Mouse (Mus musculus): ENCODE data around the gene Ppm1j.

Ppm1j gene

GRCm38 (mm10) chr3:104782061-104782681, 1.3 kb downstream of the Ppm1j start:
- in situ Hi-C loops (cut with MboI, MseI), result loop anchor here (5.0 to 10.0 kb wide), 4 partner anchors 75 to 280 kb away; partner anchors contain the start of genes Cttnbp2nl (in 1 of the 2) and Wnt2b (in 1 of the 2)

DNA sequence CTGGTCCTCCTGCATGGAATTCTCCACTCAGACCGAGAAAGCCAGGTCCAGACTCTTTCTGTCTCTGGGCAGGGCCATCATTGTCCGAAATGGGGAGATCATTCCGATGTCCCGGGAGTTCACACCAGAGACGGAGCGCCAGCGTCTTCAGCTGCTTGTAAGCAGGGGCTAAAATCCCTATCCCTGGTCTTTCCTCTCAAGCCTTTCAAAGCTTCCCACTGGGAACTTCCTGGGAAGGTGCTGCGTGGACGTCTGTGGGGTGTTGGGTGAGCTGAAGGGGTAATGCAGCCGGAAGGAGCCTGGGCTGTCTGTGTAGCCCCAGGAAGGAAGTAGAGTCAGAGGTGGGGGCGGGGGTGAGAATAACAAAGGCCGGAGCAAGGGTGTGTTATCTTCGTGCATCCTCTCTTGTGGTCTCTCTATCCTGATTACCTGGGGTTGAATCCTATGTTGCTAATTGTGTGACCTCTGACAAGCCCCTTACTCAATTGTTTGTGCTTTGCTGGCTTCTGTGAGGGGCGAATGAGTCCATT, 3.2 kb downstream of the Ppm1j start:
- in situ Hi-C loops (cut with MboI, MseI), result loop anchor here (5.0 to 10.0 kb wide), 4 partner anchors 73 to 278 kb away; partner anchors contain the start of genes Cttnbp2nl (in 1 of the 2) and Wnt2b (in 1 of the 2)

DNA sequence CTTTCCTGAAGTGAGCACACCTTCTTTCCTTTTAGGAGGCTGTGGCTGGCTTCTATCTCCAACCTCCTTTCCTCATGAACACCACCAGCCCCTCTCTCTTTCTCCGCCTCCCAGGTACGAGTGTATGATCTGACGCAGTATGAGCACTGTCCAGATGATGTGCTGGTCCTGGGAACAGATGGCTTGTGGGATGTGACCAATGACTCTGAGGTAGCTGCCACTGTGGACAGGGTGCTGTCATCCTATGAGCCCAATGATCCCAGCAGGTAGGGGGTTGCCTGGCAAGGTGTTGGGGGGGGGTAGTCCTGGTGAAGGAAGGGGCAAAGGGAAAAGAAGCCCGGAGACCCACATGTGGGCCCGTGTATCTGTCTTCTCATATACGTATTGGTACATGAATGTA, 4.4 kb downstream of the Ppm1j start:
- in situ Hi-C loops (cut with MboI, MseI), result loop anchor here in 1 of 2 experiments (10.0 kb wide), 2 partner anchors 180 to 270 kb away; partner anchors contain the start of genes Cttnbp2nl and Wnt2b

DNA sequence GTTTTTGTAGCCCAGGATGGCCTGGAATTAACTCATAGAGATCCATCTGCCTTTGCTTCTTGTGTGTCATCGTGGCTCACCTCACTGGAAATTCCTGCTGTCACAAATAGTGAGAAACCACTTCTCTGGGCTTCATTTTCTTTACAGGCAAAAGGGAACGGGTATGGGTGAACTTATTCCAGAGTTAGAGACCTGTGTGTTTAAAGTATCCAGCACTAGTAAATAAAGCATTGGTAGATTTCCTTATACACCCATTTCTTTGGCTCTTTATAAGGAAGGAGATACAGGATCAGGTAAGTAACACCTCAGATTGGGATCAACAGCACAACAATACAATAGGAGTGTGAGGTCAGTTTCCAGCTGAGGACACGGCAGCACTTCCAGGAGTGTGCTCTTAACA, 7.2 kb downstream of the Ppm1j start, which contains the start of gene Rhoc:
Gene Rhoc, plus strand, starts transcription at position 301 of the 400 bp plus-strand sequence.
- in situ Hi-C loops (cut with MboI, MseI), result loop anchor here in 1 of 2 experiments (10.0 kb wide), 2 partner anchors 177 to 267 kb away; partner anchors contain the start of genes Cttnbp2nl and Wnt2b

GRCm38 (mm10) chr3:104788561-104789311, 7.9 kb downstream of the Ppm1j start:
- in situ Hi-C loops (cut with MboI, MseI), result loop anchor here in 1 of 2 experiments (10.0 kb wide), 2 partner anchors 176 to 266 kb away; partner anchors contain the start of genes Cttnbp2nl and Wnt2b

DNA sequence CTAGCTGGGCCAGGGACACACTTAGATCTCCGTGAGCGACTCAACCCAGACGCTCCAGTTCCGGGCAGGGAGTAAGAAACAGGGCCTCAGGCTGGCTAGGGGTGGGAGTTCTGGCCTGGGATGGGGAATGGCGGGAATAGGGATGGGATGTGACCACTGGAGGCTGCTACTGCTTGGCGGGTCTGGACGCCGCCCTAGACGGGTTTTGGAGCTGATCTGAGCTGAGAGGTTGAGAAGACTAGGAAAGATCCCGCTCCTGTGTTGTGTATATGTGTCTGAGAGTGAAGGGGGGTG, 8.4 kb downstream of the Ppm1j start:
- in situ Hi-C loops (cut with MboI, MseI), result loop anchor here in 1 of 2 experiments (10.0 kb wide), 2 partner anchors 176 to 266 kb away; partner anchors contain the start of genes Cttnbp2nl and Wnt2b

DNA sequence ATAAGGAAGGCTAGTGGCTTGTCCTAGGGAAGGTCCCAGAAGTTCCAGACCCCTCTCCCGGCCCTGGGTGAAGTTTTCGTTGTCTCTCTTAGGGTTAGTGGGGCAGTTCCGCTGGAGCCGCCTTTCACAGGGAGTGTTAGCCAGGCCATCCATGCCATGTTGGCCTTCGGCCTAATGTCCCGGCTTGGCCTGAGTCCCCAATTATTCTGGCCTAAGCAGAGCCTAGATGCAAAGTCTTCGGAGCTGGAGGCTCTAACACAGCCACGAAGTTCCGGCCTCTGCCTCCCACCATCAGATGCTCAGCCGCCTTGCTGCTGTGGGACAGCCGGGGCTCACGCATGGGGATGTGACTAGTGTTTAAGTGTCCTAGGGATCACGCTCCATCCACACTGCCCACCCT, 9.0 kb downstream of the Ppm1j start:
- in situ Hi-C loops (cut with MboI, MseI), result loop anchor here in 1 of 2 experiments (10.0 kb wide), 2 partner anchors 175 to 265 kb away; partner anchors contain the start of genes Cttnbp2nl and Wnt2b

DNA sequence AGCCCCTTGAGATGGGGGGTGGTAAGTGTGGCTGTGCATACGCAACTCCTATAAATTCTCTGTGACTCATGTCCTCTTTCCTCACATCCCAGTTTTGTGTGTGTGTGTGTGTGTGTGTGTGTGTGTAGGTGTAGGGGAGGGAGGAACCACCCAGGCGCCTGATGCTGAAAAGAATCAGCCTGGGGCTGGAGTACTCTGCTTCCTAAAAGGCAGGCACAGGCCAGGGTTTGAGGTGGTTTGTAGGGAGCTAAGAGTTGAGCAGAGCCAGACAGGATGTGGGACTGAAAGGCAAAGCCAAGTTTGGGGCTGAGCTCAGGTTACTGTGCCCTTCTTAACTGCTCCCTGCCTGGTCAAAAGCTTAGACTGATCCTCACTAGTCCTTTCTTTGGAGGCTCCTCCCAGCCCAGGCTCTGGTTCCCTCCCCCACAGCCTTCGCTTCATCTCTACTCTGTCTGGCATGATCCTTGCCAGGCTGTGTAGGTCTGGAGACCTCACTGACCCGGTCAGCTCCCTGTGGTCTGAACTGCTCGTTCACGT, 9.6 kb downstream of the Ppm1j start:
- in situ Hi-C loops (cut with MboI, MseI), result no loop called here

GRCm38 (mm10) chr3:104791017-104791416, 10.2 kb downstream of the Ppm1j start:
- in situ Hi-C loops (cut with MboI, MseI), result no loop called here

GRCm38 (mm10) chr3:104791671-104792070, 10.8 kb downstream of the Ppm1j start:
- in situ Hi-C loops (cut with MboI, MseI), result no loop called here

GRCm38 (mm10) chr3:104792360-104793270, 11.8 kb downstream of the Ppm1j start:
- in situ Hi-C loops (cut with MboI, MseI), result no loop called here

DNA sequence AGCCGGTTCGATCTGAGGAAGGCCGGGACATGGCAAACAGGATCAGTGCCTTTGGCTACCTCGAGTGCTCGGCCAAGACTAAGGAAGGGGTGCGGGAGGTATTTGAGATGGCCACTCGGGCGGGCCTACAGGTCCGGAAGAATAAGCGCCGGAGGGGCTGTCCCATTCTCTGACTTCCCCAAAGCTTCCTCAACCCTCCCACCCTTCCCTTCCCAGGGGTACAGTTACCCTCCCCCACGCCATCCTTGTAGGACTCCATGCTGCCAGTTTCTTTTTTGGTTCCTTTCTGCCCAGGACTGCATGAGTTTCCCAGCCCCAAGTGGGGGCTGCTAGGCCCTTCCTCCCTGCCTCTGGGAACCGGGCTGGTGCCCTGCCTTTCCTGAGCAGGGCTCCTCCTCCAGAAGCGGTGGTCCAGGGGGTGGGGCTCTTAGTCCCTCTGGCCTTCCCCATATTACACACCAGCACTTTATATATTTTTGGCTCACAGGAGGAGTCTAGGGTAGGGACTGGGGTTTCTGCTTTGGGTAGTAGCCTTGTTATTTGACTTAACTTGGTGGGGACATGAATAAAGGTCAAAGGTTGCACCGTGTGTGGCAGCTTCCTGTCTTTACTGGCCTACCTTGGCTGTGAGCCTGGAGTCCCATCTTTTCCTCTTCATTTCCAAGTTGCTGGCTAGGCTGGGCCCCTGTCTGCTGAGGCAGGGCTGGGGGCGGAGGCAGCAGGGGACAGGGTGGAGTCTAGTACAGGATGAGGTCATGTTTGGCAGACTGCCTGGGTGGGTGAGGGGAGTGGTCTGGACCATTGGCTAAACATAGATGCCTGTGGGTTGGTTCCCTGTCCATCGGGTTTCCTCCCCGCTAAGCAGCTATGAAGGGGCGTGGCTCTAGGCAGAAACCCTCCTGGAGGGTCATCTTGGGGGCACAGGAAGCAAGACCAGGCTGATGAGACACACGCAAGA, 13.3 kb downstream of the Ppm1j start:
- in situ Hi-C loops (cut with MboI, MseI), result no loop called here

DNA sequence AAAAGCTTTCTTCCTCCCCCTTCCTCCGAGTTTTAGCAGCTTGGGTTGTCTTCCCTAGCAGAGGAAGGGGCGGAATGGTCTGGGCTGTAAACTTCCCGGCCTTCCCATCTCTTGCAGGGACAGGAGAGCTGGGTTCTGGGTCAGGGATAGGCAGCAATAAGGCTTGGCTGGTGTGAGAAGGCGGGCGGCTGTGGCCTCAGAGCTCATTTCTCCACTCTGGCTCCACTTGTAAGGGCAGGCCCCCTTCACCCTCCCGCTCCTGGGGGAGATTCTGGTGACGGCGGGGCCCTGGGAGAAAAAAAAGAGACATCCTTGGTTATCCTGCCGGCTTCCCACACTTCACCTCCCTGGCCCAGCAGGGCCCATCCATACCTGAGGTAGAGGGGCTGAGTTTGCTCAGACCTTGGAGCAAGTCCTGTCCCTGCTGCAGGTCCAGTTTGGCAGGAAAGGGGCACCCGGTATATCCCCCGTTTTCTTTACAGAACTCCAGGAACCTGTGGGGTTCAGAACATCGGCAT, 14.2 kb downstream of the Ppm1j start:
- in situ Hi-C loops (cut with MboI, MseI), result no loop called here

DNA sequence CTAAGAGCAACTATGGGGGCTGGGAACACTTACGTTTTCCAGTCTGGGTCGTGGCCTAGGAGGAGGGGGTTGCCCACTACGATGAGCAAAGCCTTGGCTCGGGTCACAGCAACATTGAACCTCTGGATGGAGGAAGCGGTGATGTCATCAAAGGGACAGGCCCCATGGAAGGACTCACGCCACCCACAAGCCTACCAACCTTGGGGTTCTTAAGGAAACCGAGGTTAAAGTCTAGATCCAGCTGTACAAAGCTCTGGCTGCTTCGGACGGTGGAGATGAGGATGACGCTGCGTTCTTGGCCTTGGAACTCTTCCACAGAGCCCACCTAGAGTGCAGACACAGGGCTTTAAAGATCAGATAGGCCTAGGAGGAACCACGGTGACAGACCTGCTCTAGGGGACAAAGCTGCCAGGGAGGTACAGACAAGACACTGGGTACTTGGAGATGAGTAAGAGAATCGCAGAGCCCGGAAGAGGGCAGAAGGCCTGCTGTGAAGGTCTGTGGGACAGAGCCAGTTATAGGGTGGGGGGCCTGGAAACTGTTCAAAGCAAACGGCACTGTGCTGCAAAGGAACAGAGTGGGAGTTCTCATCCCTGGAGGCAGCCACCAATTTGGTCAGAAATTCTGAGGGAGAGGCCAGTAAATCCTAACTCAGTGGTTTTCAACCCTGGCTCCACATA, 14.9 kb downstream of the Ppm1j start:
- in situ Hi-C loops (cut with MboI, MseI), result no loop called here

- in situ Hi-C loops (cut with MboI, MseI), result no loop called here
Observed at GRCm38 (mm10) chr3:104796430-104797082, 15.7 kb downstream of the Ppm1j start.

DNA sequence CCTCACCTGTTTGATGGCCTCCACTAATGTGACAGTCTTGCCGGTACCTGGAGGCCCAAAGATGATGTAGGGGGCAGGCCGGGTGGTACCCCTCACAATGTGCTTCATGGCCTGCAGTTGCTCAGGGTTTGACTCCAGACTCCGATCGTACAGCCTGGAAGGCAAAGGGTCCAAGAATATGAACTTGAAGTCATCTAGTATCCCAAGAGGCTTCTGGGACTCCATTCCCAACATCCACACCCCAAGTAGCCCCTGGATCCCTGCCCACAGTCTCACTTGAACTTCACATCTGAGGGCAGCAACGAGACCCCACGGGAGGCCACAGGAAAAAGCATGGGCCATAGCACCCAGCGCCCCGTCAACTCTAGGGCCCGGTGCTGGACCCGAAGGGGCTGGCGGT, 19.8 kb downstream of the Ppm1j start:
- in situ Hi-C loops (cut with MboI, MseI), result no loop called here

- in situ Hi-C loops (cut with MboI, MseI), result no loop called here
Observed at GRCm38 (mm10) chr3:104801481-104801880, 20.6 kb downstream of the Ppm1j start.

DNA sequence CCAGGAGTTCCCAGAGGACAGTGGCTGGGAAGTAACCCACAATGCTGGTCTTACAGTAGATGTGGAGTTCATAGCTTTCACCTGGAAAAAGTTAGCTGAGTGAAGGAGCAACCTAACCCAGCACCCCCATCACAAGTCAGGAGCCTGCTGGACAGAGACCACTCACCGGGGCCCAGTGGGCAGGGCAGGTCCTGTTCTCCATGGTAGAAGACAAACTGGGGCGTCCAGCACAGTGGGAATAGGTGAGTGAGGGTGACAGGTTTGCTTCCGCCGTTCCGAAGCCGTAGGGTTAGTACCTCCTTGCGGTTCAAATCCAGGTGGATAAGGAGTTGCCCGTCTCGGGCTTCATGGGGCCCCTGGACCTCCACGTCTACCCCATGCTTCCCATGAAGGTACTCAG, 23.5 kb downstream of the Ppm1j start:
- in situ Hi-C loops (cut with MboI, MseI), result no loop called here

Measured in T-helper 17 cell (primary cell).